Mouse (Mus musculus) adrenal gland, postnatal 36 days (tissue): Measurements from ENCODE around the gene Ndufa9. TPM values are rescaled to one million over a fixed set of nuclear protein-coding genes. Genes with fewer than 3 reads are reported as not detected.

ENCODE experiments used
- total RNA-seq, 2 experiments: library from RNA; stranded (reverse); gene quantifications; 2 replicates each; pipeline ENCODE4 v1.2.3; 2021

Ndufa9 gene
- total RNA-seq, 2 experiments from 2014 or later = 223 to 240 TPM

Other genes with a start within 250 kb of the Ndufa9 start
- gene Kcna1, start 202.8 kb downstream of the Ndufa9 start, total RNA-seq = 1 to 10 TPM; 1.4 to 2.4 TPM
- gene Kcna6, start 108.5 kb downstream of the Ndufa9 start, total RNA-seq = 1 to 10 TPM; 1.3 to 1.7 TPM
- not detected for gene Akap3, start 4.0 kb upstream of the Ndufa9 start, total RNA-seq
- under 1 TPM in 1 of 2 experiments, not detected in 1; 0.26 TPM for gene Dyrk4, start 72.7 kb upstream of the Ndufa9 start, total RNA-seq
- 1 to 10 TPM; 2.1 to 2.3 TPM for gene Rad51ap1, start 90.5 kb upstream of the Ndufa9 start, total RNA-seq
- gene D6Wsu163e, start 90.8 kb upstream of the Ndufa9 start, total RNA-seq = 10 to 100 TPM; 21.4 to 21.5 TPM
- gene Fgf6, start 166.4 kb upstream of the Ndufa9 start, total RNA-seq = not detected
- not detected for gene Fgf23, start 223.8 kb upstream of the Ndufa9 start, total RNA-seq